Mouse (Mus musculus): ENCODE results near the gene Endov. TPM values are rescaled to one million over a fixed set of nuclear protein-coding genes. Genes with fewer than 3 reads are reported as not detected.

Endov gene
- polyA plus RNA-seq, 1 experiment from 2014 or later, result 14.0 TPM

- ATAC-seq (ENCODE audit: insufficient read depth, low FRiP score), result no peak
- 6% methylated on average over 21 of the region's 21 CpGs for WGBS
- Histone ChIP-seq H3K36me3 (ENCODE audit: control insufficient read depth, insufficient read depth, low read length) (no peaks in the 10 kb centered on the region), H3K27ac (ENCODE audit: low read length) (no peak overlapping the region), H3K9ac (ENCODE audit: low read length) (peak overlapping the region; percentile 7; the same call in 1 of the 2 replicates), H3K4me1 (ENCODE audit: control insufficient read depth, insufficient read depth, low read length) (no peaks in the 10 kb centered on the region; the same call in 1 of the 2 replicates), H3K4me3 (replicated peaks; ENCODE audit: low read length) (no peak overlapping the region), H3K27me3 (ENCODE audit: control insufficient read depth, insufficient read depth, low read length) (peaks cover 11% of the 10 kb centered on the region; the same call in 1 of the 2 replicates), H3K9me3 (replicated peaks; ENCODE audit: control insufficient read depth, low read length) (no peaks in the 10 kb centered on the region), H3K4me2 (ENCODE audit: low read depth, low read length) (peak overlapping the region; percentile 27; the same call in 1 of the 2 replicates)
Measured at GRCm38 (mm10) chr11:119514967-119515636, 24.0 kb downstream of the Endov start.

GRCm38 (mm10) chr11:119515823-119516676 lies 24.9 kb downstream of the Endov start:
- peaks cover 11% of the 10 kb centered on the region; the same call in 1 of the 2 replicates for H3K27me3 ChIP-seq (ENCODE audit: control insufficient read depth, insufficient read depth, low read length)
- H3K4me2 ChIP-seq (ENCODE audit: low read depth, low read length), result no peak overlapping the region
- H3K9ac ChIP-seq (ENCODE audit: low read length), result no peak overlapping the region
- H3K27ac ChIP-seq (ENCODE audit: low read length), result no peak overlapping the region
- 76% methylated on average over 16 of the region's 16 CpGs for WGBS
- H3K9me3 ChIP-seq (replicated peaks; ENCODE audit: control insufficient read depth, low read length), result no peaks in the 10 kb centered on the region
- ATAC-seq (ENCODE audit: insufficient read depth, low FRiP score), result no peak
- H3K4me3 ChIP-seq (replicated peaks; ENCODE audit: low read length), result no peak overlapping the region
- peaks cover 3% of the 10 kb centered on the region; the same call in 1 of the 2 replicates for H3K4me1 ChIP-seq (ENCODE audit: control insufficient read depth, insufficient read depth, low read length)
- no peaks in the 10 kb centered on the region for H3K36me3 ChIP-seq (ENCODE audit: control insufficient read depth, insufficient read depth, low read length)

- no peak; the same call in 1 of the 2 replicates for ATAC-seq (ENCODE audit: insufficient read depth, low FRiP score)
- Histone ChIP-seq H3K4me2 (ENCODE audit: low read depth, low read length) (no peak overlapping the region), H3K36me3 (ENCODE audit: control insufficient read depth, insufficient read depth, low read length) (no peaks in the 10 kb centered on the region), H3K27ac (ENCODE audit: low read length) (no peak overlapping the region), H3K9me3 (replicated peaks; ENCODE audit: control insufficient read depth, low read length) (no peaks in the 10 kb centered on the region), H3K27me3 (ENCODE audit: control insufficient read depth, insufficient read depth, low read length) (peaks cover 11% of the 10 kb centered on the region; the same call in 1 of the 2 replicates), H3K9ac (ENCODE audit: low read length) (no peak overlapping the region), H3K4me1 (ENCODE audit: control insufficient read depth, insufficient read depth, low read length) (peaks cover 3% of the 10 kb centered on the region; the same call in 1 of the 2 replicates), H3K4me3 (replicated peaks; ENCODE audit: low read length) (no peak overlapping the region)
- whole genome bisulfite sequencing, result 61% methylated on average over 12 of the region's 12 CpGs
Measured at GRCm38 (mm10) chr11:119516677-119517361, 25.7 kb downstream of the Endov start.

- 100% methylated on average over 1 of the region's 1 CpGs for WGBS
- H3K9me3 ChIP-seq (replicated peaks; ENCODE audit: control insufficient read depth, low read length), result no peaks in the 10 kb centered on the region
- no peak overlapping the region for H3K4me3 ChIP-seq (replicated peaks; ENCODE audit: low read length)
- H3K4me1 ChIP-seq (ENCODE audit: control insufficient read depth, insufficient read depth, low read length), result peaks cover 3% of the 10 kb centered on the region; the same call in 1 of the 2 replicates
- no peak overlapping the region for H3K9ac ChIP-seq (ENCODE audit: low read length)
- H3K27ac ChIP-seq (ENCODE audit: low read length), result no peak overlapping the region
- no peaks in the 10 kb centered on the region for H3K36me3 ChIP-seq (ENCODE audit: control insufficient read depth, insufficient read depth, low read length)
- peaks cover 7% of the 10 kb centered on the region; the same call in 1 of the 2 replicates for H3K27me3 ChIP-seq (ENCODE audit: control insufficient read depth, insufficient read depth, low read length)
- no peak overlapping the region for H3K4me2 ChIP-seq (ENCODE audit: low read depth, low read length)
- ATAC-seq (ENCODE audit: insufficient read depth, low FRiP score), result no peak
Measured at GRCm38 (mm10) chr11:119519387-119519786, 28.2 kb downstream of the Endov start.

GRCm38 (mm10) chr11:119520005-119520712 lies 29.0 kb downstream of the Endov start:
- H3K27ac ChIP-seq (ENCODE audit: low read length), result no peak overlapping the region
- ATAC-seq (ENCODE audit: insufficient read depth, low FRiP score), result no peak
- H3K4me1 ChIP-seq (ENCODE audit: control insufficient read depth, insufficient read depth, low read length), result 0 out of 2 replicates have a peak, but pooled peaks cover 7% of the 10 kb centered on the region

GRCm38 (mm10) chr11:119520713-119521063 lies 29.5 kb downstream of the Endov start:
- no peak for ATAC-seq (ENCODE audit: insufficient read depth, low FRiP score)
- Histone ChIP-seq H3K4me1 (ENCODE audit: control insufficient read depth, insufficient read depth, low read length) (0 out of 2 replicates have a peak, but pooled peaks cover 7% of the 10 kb centered on the region), H3K36me3 (ENCODE audit: control insufficient read depth, insufficient read depth, low read length) (no peaks in the 10 kb centered on the region)

More at GRCm38 (mm10) chr11:119520005-119520712, 29.0 kb downstream of the Endov start:
- no peak overlapping the region for H3K4me3 ChIP-seq (replicated peaks; ENCODE audit: low read length)
- no peak overlapping the region; the same call in 1 of the 2 replicates for H3K9ac ChIP-seq (ENCODE audit: low read length)
- H3K36me3 ChIP-seq (ENCODE audit: control insufficient read depth, insufficient read depth, low read length), result no peaks in the 10 kb centered on the region
- no peaks in the 10 kb centered on the region; the same call in 1 of the 2 replicates for H3K27me3 ChIP-seq (ENCODE audit: control insufficient read depth, insufficient read depth, low read length)
- H3K4me2 ChIP-seq (ENCODE audit: low read depth, low read length), result no peak overlapping the region
- WGBS, result 34% methylated on average over 5 of the region's 5 CpGs
- H3K9me3 ChIP-seq (replicated peaks; ENCODE audit: control insufficient read depth, low read length), result no peaks in the 10 kb centered on the region

GRCm38 (mm10) chr11:119521920-119522710 lies 31.0 kb downstream of the Endov start:
- Histone ChIP-seq H3K27me3 (ENCODE audit: control insufficient read depth, insufficient read depth, low read length) (no peaks in the 10 kb centered on the region), H3K36me3 (ENCODE audit: control insufficient read depth, insufficient read depth, low read length) (no peaks in the 10 kb centered on the region), H3K4me3 (replicated peaks; ENCODE audit: low read length) (no peak overlapping the region), H3K9me3 (replicated peaks; ENCODE audit: control insufficient read depth, low read length) (no peaks in the 10 kb centered on the region), H3K4me2 (ENCODE audit: low read depth, low read length) (no peak overlapping the region), H3K4me1 (ENCODE audit: control insufficient read depth, insufficient read depth, low read length) (0 out of 2 replicates have a peak, but pooled peaks cover 7% of the 10 kb centered on the region), H3K9ac (ENCODE audit: low read length) (no peak overlapping the region), H3K27ac (ENCODE audit: low read length) (no peak overlapping the region)
- WGBS, result 82% methylated on average over 6 of the region's 6 CpGs
- no peak for ATAC-seq (ENCODE audit: insufficient read depth, low FRiP score)

More at GRCm38 (mm10) chr11:119520713-119521063, 29.5 kb downstream of the Endov start:
- no peaks in the 10 kb centered on the region for H3K27me3 ChIP-seq (ENCODE audit: control insufficient read depth, insufficient read depth, low read length)
- no peak overlapping the region for H3K27ac ChIP-seq (ENCODE audit: low read length)
- H3K9ac ChIP-seq (ENCODE audit: low read length), result no peak overlapping the region; the same call in 1 of the 2 replicates
- H3K4me3 ChIP-seq (replicated peaks; ENCODE audit: low read length), result no peak overlapping the region
- H3K9me3 ChIP-seq (replicated peaks; ENCODE audit: control insufficient read depth, low read length), result no peaks in the 10 kb centered on the region
- no peak overlapping the region for H3K4me2 ChIP-seq (ENCODE audit: low read depth, low read length)

- Histone ChIP-seq H3K9me3 (replicated peaks; ENCODE audit: control insufficient read depth, low read length) (no peaks in the 10 kb centered on the region), H3K36me3 (ENCODE audit: control insufficient read depth, insufficient read depth, low read length) (no peaks in the 10 kb centered on the region), H3K4me2 (ENCODE audit: low read depth, low read length) (no peak overlapping the region), H3K4me1 (ENCODE audit: control insufficient read depth, insufficient read depth, low read length) (0 out of 2 replicates have a peak, but pooled peaks cover 7% of the 10 kb centered on the region), H3K9ac (ENCODE audit: low read length) (no peak overlapping the region), H3K27ac (ENCODE audit: low read length) (no peak overlapping the region), H3K27me3 (ENCODE audit: control insufficient read depth, insufficient read depth, low read length) (no peaks in the 10 kb centered on the region), H3K4me3 (replicated peaks; ENCODE audit: low read length) (no peak overlapping the region)
- ATAC-seq (ENCODE audit: insufficient read depth, low FRiP score), result no peak
- 74% methylated on average over 8 of the region's 8 CpGs for WGBS
Measured at GRCm38 (mm10) chr11:119522779-119523178, 31.6 kb downstream of the Endov start.

Measured in stomach, embryonic 16.5 days (tissue).